Mouse (Mus musculus): ENCODE measurements around the gene Kif26b. TPM values are rescaled to one million over a fixed set of nuclear protein-coding genes. Genes with fewer than 3 reads are reported as not detected.

Gene Kif26b
- total and polyA plus RNA-seq, 2 experiments from 2014 or later, result 6.4 to 75.8 TPM

DNA sequence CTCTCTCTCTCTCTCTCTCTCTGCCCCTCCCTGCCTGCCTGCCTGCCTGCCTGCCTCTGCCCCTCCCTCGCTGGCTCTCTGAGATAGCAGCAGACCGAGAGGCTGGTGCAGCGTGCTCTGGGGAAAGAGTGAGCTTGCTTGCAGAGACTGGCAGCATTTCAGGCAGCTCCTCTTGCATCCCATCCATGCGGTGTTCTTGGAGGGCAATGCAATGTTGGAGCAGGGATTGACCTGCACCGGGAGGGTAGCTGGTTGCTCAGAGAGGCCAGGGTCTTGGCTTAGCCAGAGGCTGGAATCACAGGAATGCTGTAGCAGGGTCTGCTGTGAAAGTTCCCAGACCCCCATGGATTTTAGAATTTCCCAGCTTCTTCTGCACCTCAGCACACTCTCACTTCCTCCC lies 269.4 kb downstream of the Kif26b start:
- Histone ChIP-seq H3K4me2 (ENCODE audit: low read depth, low read length, poor library complexity, severe bottlenecking) (peak overlapping the region; percentile 45), H3K36me3 (ENCODE audit: insufficient read depth, low read length) (no peaks in the 10 kb centered on the region), H3K4me3 (ENCODE audit: low read depth, low read length) (peak overlapping the region; percentile 25), H3K4me1 (ENCODE audit: insufficient read depth, low read length) (peaks cover 5% of the 10 kb centered on the region; the same call in 1 of the 2 replicates), H3K9ac (replicated peaks; ENCODE audit: low read length, poor library complexity, severe bottlenecking) (no peak overlapping the region), H3K27ac (ENCODE audit: low read depth, low read length) (no peak overlapping the region), H3K9me3 (ENCODE audit: low read length) (no peaks in the 10 kb centered on the region), H3K27me3 (ENCODE audit: insufficient read depth, low read length) (no peaks in the 10 kb centered on the region)
- TF ChIP-seq CTCF (IDR thresholded peaks at IDR 0.05), result no peak
- ATAC-seq (ENCODE audit: low FRiP score), result no peak
- WGBS, result 0% methylated on average over 5 of the region's 5 CpGs
- DNase-seq (ENCODE audit: low spot score), result peak; percentile 46

GRCm38 (mm10) chr1:178798886-178799285 lies 270.0 kb downstream of the Kif26b start:
- Histone ChIP-seq H3K27ac (ENCODE audit: low read depth, low read length) (no peak overlapping the region), H3K27me3 (ENCODE audit: insufficient read depth, low read length) (no peaks in the 10 kb centered on the region), H3K36me3 (ENCODE audit: insufficient read depth, low read length) (no peaks in the 10 kb centered on the region), H3K4me1 (ENCODE audit: insufficient read depth, low read length) (peaks cover 5% of the 10 kb centered on the region; the same call in 1 of the 2 replicates), H3K4me2 (ENCODE audit: low read depth, low read length, poor library complexity, severe bottlenecking) (peak overlapping the region; percentile 45), H3K9me3 (ENCODE audit: low read length) (no peaks in the 10 kb centered on the region), H3K4me3 (ENCODE audit: low read depth, low read length) (peak overlapping the region; percentile 25; the same call in 1 of the 2 replicates), H3K9ac (replicated peaks; ENCODE audit: low read length, poor library complexity, severe bottlenecking) (no peak overlapping the region)
- 57% methylated on average over 8 of the region's 8 CpGs for whole genome bisulfite sequencing
- TF ChIP-seq CTCF (IDR thresholded peaks at IDR 0.05), result no peak
- ATAC-seq (ENCODE audit: low FRiP score), result no peak
- no peak for DNase-seq (ENCODE audit: low spot score)

DNA sequence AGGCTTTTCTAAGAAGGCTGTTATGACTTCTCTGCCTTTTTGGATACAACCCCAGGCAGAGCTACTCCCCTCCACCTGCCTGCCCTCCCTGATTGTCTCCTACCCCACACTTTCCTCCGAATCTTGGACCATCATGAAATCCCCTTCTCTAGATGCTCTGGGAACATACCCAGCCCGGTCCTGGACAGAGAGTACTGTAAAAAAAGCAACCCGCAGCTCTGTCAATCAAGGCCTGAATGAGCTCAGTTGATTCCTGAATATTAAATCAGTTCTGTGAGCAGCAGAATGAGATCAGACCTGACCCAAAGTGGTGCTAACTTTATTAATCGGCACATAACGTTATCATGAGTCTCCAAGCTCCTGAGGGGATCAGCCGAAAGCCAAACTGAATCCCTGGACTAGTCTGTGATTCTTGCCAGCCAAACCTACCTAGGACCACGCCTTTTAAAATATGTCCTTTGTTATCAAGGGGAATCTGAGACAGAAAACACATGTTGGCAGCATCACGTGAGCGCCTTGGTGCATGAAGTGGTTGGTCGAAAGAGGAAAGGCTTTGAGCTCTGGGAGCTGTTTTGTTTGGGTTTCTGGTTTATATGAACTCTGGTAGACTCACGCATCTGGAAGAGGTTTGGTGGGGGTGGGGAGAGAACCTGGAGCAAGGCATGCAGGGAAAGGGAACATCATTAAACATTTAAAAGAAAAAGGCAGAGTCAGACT lies 271.1 kb downstream of the Kif26b start:
- Histone ChIP-seq H3K4me3 (ENCODE audit: low read depth, low read length) (peak overlapping the region; percentile 5; the same call in 1 of the 2 replicates), H3K4me2 (ENCODE audit: low read depth, low read length, poor library complexity, severe bottlenecking) (peak overlapping the region; percentile 18), H3K27me3 (ENCODE audit: insufficient read depth, low read length) (no peaks in the 10 kb centered on the region), H3K9ac (replicated peaks; ENCODE audit: low read length, poor library complexity, severe bottlenecking) (no peak overlapping the region), H3K9me3 (ENCODE audit: low read length) (no peaks in the 10 kb centered on the region), H3K36me3 (ENCODE audit: insufficient read depth, low read length) (no peaks in the 10 kb centered on the region), H3K4me1 (ENCODE audit: insufficient read depth, low read length) (peaks cover 5% of the 10 kb centered on the region; the same call in 1 of the 2 replicates), H3K27ac (ENCODE audit: low read depth, low read length) (no peak overlapping the region)
- no peak for TF ChIP-seq CTCF (IDR thresholded peaks at IDR 0.05)
- 61% methylated on average over 11 of the region's 11 CpGs for WGBS
- DNase-seq (ENCODE audit: low spot score) (no peak), ATAC-seq (ENCODE audit: low FRiP score) (no peak)

DNA sequence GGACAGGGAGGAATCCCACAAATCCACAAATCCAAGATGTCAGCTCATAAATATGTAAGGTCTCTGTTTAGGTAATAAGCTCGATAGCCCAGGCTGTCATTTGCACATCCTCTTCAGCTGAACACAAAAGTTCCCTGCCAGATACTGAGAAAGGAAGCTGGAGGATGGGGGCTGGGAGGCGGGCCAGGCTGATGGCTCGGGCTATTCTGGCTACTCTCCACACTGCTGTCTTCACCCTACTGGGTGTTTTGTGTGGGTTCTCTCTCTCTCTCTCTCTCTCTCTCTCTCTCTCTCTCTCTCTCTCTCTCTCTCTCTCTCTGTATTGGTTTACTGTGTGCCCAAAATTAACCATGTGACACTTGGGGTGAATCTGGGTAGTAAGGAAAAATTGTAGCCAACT lies 274.2 kb downstream of the Kif26b start:
- H3K4me3 ChIP-seq (ENCODE audit: low read depth, low read length), result no peak overlapping the region
- TF ChIP-seq CTCF (IDR thresholded peaks at IDR 0.05), result no peak
- H3K9ac ChIP-seq (replicated peaks; ENCODE audit: low read length, poor library complexity, severe bottlenecking), result no peak overlapping the region
- H3K27me3 ChIP-seq (ENCODE audit: insufficient read depth, low read length), result no peaks in the 10 kb centered on the region
- peak; percentile 31 for DNase-seq (ENCODE audit: low spot score)
- ATAC-seq (ENCODE audit: low FRiP score), result no peak
- WGBS, result 38% methylated on average over 3 of the region's 3 CpGs
- peaks cover 5% of the 10 kb centered on the region; the same call in 1 of the 2 replicates for H3K4me1 ChIP-seq (ENCODE audit: insufficient read depth, low read length)
- H3K27ac ChIP-seq (ENCODE audit: low read depth, low read length), result no peak overlapping the region
- no peak overlapping the region for H3K4me2 ChIP-seq (ENCODE audit: low read depth, low read length, poor library complexity, severe bottlenecking)
- no peaks in the 10 kb centered on the region for H3K36me3 ChIP-seq (ENCODE audit: insufficient read depth, low read length)
- no peaks in the 10 kb centered on the region for H3K9me3 ChIP-seq (ENCODE audit: low read length)

GRCm38 (mm10) chr1:178817476-178817875 lies 288.6 kb downstream of the Kif26b start:
- H3K4me1 ChIP-seq (ENCODE audit: insufficient read depth, low read length), result no peaks in the 10 kb centered on the region; the same call in 1 of the 2 replicates
- 85% methylated on average over 6 of the region's 6 CpGs for WGBS
- no peaks in the 10 kb centered on the region for H3K9me3 ChIP-seq (ENCODE audit: low read length)
- no peak overlapping the region for H3K4me2 ChIP-seq (ENCODE audit: low read depth, low read length, poor library complexity, severe bottlenecking)
- TF ChIP-seq CTCF (IDR thresholded peaks at IDR 0.05), result no peak
- H3K27ac ChIP-seq (ENCODE audit: low read depth, low read length), result no peak overlapping the region
- H3K36me3 ChIP-seq (ENCODE audit: insufficient read depth, low read length), result no peaks in the 10 kb centered on the region
- DNase-seq (ENCODE audit: low spot score) (no peak), ATAC-seq (ENCODE audit: low FRiP score) (no peak)
- no peak overlapping the region for H3K4me3 ChIP-seq (ENCODE audit: low read depth, low read length)
- no peaks in the 10 kb centered on the region for H3K27me3 ChIP-seq (ENCODE audit: insufficient read depth, low read length)
- no peak overlapping the region for H3K9ac ChIP-seq (replicated peaks; ENCODE audit: low read length, poor library complexity, severe bottlenecking)

GRCm38 (mm10) chr1:178819060-178819459 lies 290.1 kb downstream of the Kif26b start:
- Histone ChIP-seq H3K27ac (ENCODE audit: low read depth, low read length) (0 out of 2 replicates have a peak overlapping the region, but pooled peaks have one; percentile 32), H3K4me3 (ENCODE audit: low read depth, low read length) (no peak overlapping the region), H3K27me3 (ENCODE audit: insufficient read depth, low read length) (no peaks in the 10 kb centered on the region), H3K36me3 (ENCODE audit: insufficient read depth, low read length) (no peaks in the 10 kb centered on the region), H3K4me2 (ENCODE audit: low read depth, low read length, poor library complexity, severe bottlenecking) (no peak overlapping the region), H3K9me3 (ENCODE audit: low read length) (no peaks in the 10 kb centered on the region), H3K4me1 (ENCODE audit: insufficient read depth, low read length) (no peaks in the 10 kb centered on the region; the same call in 1 of the 2 replicates), H3K9ac (replicated peaks; ENCODE audit: low read length, poor library complexity, severe bottlenecking) (no peak overlapping the region)
- DNase-seq (ENCODE audit: low spot score) (no peak), ATAC-seq (ENCODE audit: low FRiP score) (no peak)
- WGBS, result 90% methylated on average over 7 of the region's 7 CpGs
- no peak for TF ChIP-seq CTCF (IDR thresholded peaks at IDR 0.05)
